Mouse (Mus musculus): ENCODE data around the gene Skap1. TPM values are rescaled to one million over a fixed set of nuclear protein-coding genes. Genes with fewer than 3 reads are reported as not detected.

Skap1 gene
- polyA plus RNA-seq, 1 experiment from 2014 or later, result 9.0 TPM

GRCm38 (mm10) chr11:96639805-96640204, 175.4 kb downstream of the Skap1 start:
- peaks cover 36% of the 10 kb centered on the region for H3K4me1 ChIP-seq (replicated peaks)
- H3K4me2 ChIP-seq, result no peak overlapping the region
- no peak overlapping the region for H3K4me3 ChIP-seq
- WGBS, result 80% methylated on average over 5 of the region's 5 CpGs
- no peak overlapping the region for H3K9ac ChIP-seq
- H3K27ac ChIP-seq (replicated peaks), result no peak overlapping the region
- H3K36me3 ChIP-seq, result no peaks in the 10 kb centered on the region
- H3K9me3 ChIP-seq, result no peaks in the 10 kb centered on the region
- no peak for ATAC-seq (ENCODE audit: low read depth)
- no peaks in the 10 kb centered on the region for H3K27me3 ChIP-seq

GRCm38 (mm10) chr11:96642173-96643140, 178.1 kb downstream of the Skap1 start:
- ATAC-seq (ENCODE audit: low read depth), result no peak
- H3K4me2 ChIP-seq, result no peak overlapping the region
- 16% methylated on average over 17 of the region's 17 CpGs for WGBS
- H3K4me3 ChIP-seq, result no peak overlapping the region
- H3K36me3 ChIP-seq, result no peaks in the 10 kb centered on the region
- peak overlapping the region; percentile 52 for H3K27ac ChIP-seq (replicated peaks)
- H3K9me3 ChIP-seq, result no peaks in the 10 kb centered on the region
- no peaks in the 10 kb centered on the region for H3K27me3 ChIP-seq
- H3K9ac ChIP-seq, result no peak overlapping the region
- peaks cover 61% of the 10 kb centered on the region for H3K4me1 ChIP-seq (replicated peaks)

- peak overlapping the region; percentile 40; the same call in 1 of the 2 replicates for H3K4me2 ChIP-seq
- 16% methylated on average over 7 of the region's 7 CpGs for WGBS
- ATAC-seq (ENCODE audit: low read depth), result no peak
These were observed 180.6 kb downstream of the Skap1 start for GRCm38 (mm10) chr11:96644969-96645368.

GRCm38 (mm10) chr11:96645538-96646037, 181.2 kb downstream of the Skap1 start:
- peak overlapping the region; percentile 40 for H3K4me2 ChIP-seq
- H3K9ac ChIP-seq, result 0 out of 2 replicates have a peak overlapping the region, but pooled peaks have one; percentile 39
- no peaks in the 10 kb centered on the region for H3K27me3 ChIP-seq
- H3K4me3 ChIP-seq, result no peak overlapping the region
- peak overlapping the region; percentile 89 for H3K27ac ChIP-seq (replicated peaks)
- peaks cover 74% of the 10 kb centered on the region for H3K4me1 ChIP-seq (replicated peaks)
- 6% methylated on average over 10 of the region's 10 CpGs for WGBS
- H3K36me3 ChIP-seq, result no peaks in the 10 kb centered on the region
- H3K9me3 ChIP-seq, result no peaks in the 10 kb centered on the region
- ATAC-seq (ENCODE audit: low read depth), result peak; percentile 49

More at GRCm38 (mm10) chr11:96644969-96645368, 180.6 kb downstream of the Skap1 start:
- H3K9me3 ChIP-seq, result no peaks in the 10 kb centered on the region
- H3K36me3 ChIP-seq, result no peaks in the 10 kb centered on the region
- no peak overlapping the region for H3K4me3 ChIP-seq
- peaks cover 74% of the 10 kb centered on the region for H3K4me1 ChIP-seq (replicated peaks)
- no peaks in the 10 kb centered on the region for H3K27me3 ChIP-seq
- H3K9ac ChIP-seq, result peak overlapping the region; percentile 39; the same call in 1 of the 2 replicates
- peak overlapping the region; percentile 89 for H3K27ac ChIP-seq (replicated peaks)

GRCm38 (mm10) chr11:96651848-96652247, 187.5 kb downstream of the Skap1 start:
- H3K4me3 ChIP-seq, result no peak overlapping the region
- H3K4me1 ChIP-seq (replicated peaks), result peaks cover 25% of the 10 kb centered on the region
- H3K27ac ChIP-seq (replicated peaks), result no peak overlapping the region
- 61% methylated on average over 9 of the region's 9 CpGs for WGBS
- no peaks in the 10 kb centered on the region for H3K36me3 ChIP-seq
- H3K4me2 ChIP-seq, result no peak overlapping the region
- H3K27me3 ChIP-seq, result no peaks in the 10 kb centered on the region
- no peak for ATAC-seq (ENCODE audit: low read depth)
- H3K9me3 ChIP-seq, result no peaks in the 10 kb centered on the region
- H3K9ac ChIP-seq, result no peak overlapping the region

- 80% methylated on average over 8 of the region's 8 CpGs for WGBS
- H3K9me3 ChIP-seq, result no peaks in the 10 kb centered on the region
- H3K9ac ChIP-seq, result no peak overlapping the region
- no peaks in the 10 kb centered on the region for H3K36me3 ChIP-seq
- no peak overlapping the region for H3K4me3 ChIP-seq
- H3K4me2 ChIP-seq, result no peak overlapping the region
- no peak for ATAC-seq (ENCODE audit: low read depth)
- H3K27me3 ChIP-seq, result no peaks in the 10 kb centered on the region
- H3K4me1 ChIP-seq (replicated peaks), result 0 out of 2 replicates have a peak, but pooled peaks cover 7% of the 10 kb centered on the region
- H3K27ac ChIP-seq (replicated peaks), result no peak overlapping the region
These were observed 189.5 kb downstream of the Skap1 start for GRCm38 (mm10) chr11:96653867-96654266.

GRCm38 (mm10) chr11:96658420-96658819, 194.0 kb downstream of the Skap1 start:
- Histone ChIP-seq H3K4me1 (replicated peaks) (peaks cover 18% of the 10 kb centered on the region), H3K36me3 (no peaks in the 10 kb centered on the region), H3K4me2 (no peak overlapping the region), H3K4me3 (no peak overlapping the region), H3K27ac (replicated peaks) (no peak overlapping the region), H3K27me3 (no peaks in the 10 kb centered on the region), H3K9ac (no peak overlapping the region), H3K9me3 (no peaks in the 10 kb centered on the region)
- WGBS, result 100% methylated on average over 1 of the region's 1 CpGs
- ATAC-seq (ENCODE audit: low read depth), result no peak

GRCm38 (mm10) chr11:96666924-96667323, 202.5 kb downstream of the Skap1 start:
- ATAC-seq (ENCODE audit: low read depth), result no peak
- Histone ChIP-seq H3K9me3 (no peaks in the 10 kb centered on the region), H3K4me1 (replicated peaks) (peaks cover 25% of the 10 kb centered on the region), H3K27me3 (no peaks in the 10 kb centered on the region), H3K27ac (replicated peaks) (no peak overlapping the region), H3K4me2 (no peak overlapping the region), H3K36me3 (no peaks in the 10 kb centered on the region), H3K9ac (no peak overlapping the region), H3K4me3 (no peak overlapping the region)
- WGBS, result 78% methylated on average over 3 of the region's 3 CpGs

GRCm38 (mm10) chr11:96668367-96668766, 204.0 kb downstream of the Skap1 start:
- H3K4me3 ChIP-seq, result no peak overlapping the region
- H3K27me3 ChIP-seq, result no peaks in the 10 kb centered on the region
- no peaks in the 10 kb centered on the region for H3K9me3 ChIP-seq
- H3K36me3 ChIP-seq, result no peaks in the 10 kb centered on the region
- no peak overlapping the region for H3K27ac ChIP-seq (replicated peaks)
- 67% methylated on average over 7 of the region's 7 CpGs for WGBS
- no peak overlapping the region for H3K4me2 ChIP-seq
- peaks cover 24% of the 10 kb centered on the region for H3K4me1 ChIP-seq (replicated peaks)
- H3K9ac ChIP-seq, result no peak overlapping the region
- no peak for ATAC-seq (ENCODE audit: low read depth)

GRCm38 (mm10) chr11:96673792-96674191, 209.4 kb downstream of the Skap1 start:
- Histone ChIP-seq H3K4me3 (peak overlapping the region; percentile 21; the same call in 1 of the 2 replicates), H3K9me3 (no peaks in the 10 kb centered on the region), H3K27ac (replicated peaks) (peak overlapping the region; percentile 86), H3K4me1 (replicated peaks) (peaks cover 43% of the 10 kb centered on the region), H3K36me3 (no peaks in the 10 kb centered on the region), H3K4me2 (peak overlapping the region; percentile 51), H3K9ac (peak overlapping the region; percentile 71), H3K27me3 (no peaks in the 10 kb centered on the region)
- WGBS, result 0% methylated on average over 6 of the region's 6 CpGs
- peak; percentile 94 for ATAC-seq (ENCODE audit: low read depth)

- no peak overlapping the region for H3K4me3 ChIP-seq
- H3K4me2 ChIP-seq, result no peak overlapping the region
- 0 out of 2 replicates have a peak overlapping the region, but pooled peaks have one; percentile 31 for H3K9ac ChIP-seq
- H3K27ac ChIP-seq (replicated peaks), result peak overlapping the region; percentile 15; the same call in 1 of the 2 replicates
- no peaks in the 10 kb centered on the region for H3K36me3 ChIP-seq
- no peak for ATAC-seq (ENCODE audit: low read depth)
- peaks cover 37% of the 10 kb centered on the region for H3K4me1 ChIP-seq (replicated peaks)
- no peaks in the 10 kb centered on the region for H3K27me3 ChIP-seq
- no peaks in the 10 kb centered on the region for H3K9me3 ChIP-seq
- 51% methylated on average over 8 of the region's 8 CpGs for WGBS
These were observed 210.5 kb downstream of the Skap1 start for GRCm38 (mm10) chr11:96674786-96675365.

- Histone ChIP-seq H3K4me3 (no peak overlapping the region), H3K9ac (no peak overlapping the region), H3K36me3 (no peaks in the 10 kb centered on the region), H3K27ac (replicated peaks) (no peak overlapping the region), H3K9me3 (no peaks in the 10 kb centered on the region), H3K4me2 (no peak overlapping the region), H3K4me1 (replicated peaks) (peaks cover 26% of the 10 kb centered on the region), H3K27me3 (no peaks in the 10 kb centered on the region)
- no peak for ATAC-seq (ENCODE audit: low read depth)
- 84% methylated on average over 13 of the region's 13 CpGs for WGBS
These were observed 213.6 kb downstream of the Skap1 start for GRCm38 (mm10) chr11:96678026-96678425.
